Mouse (Mus musculus) gastrocnemius, postnatal 14 days (tissue): ENCODE data around the gene Cdh1. TPM values are rescaled to one million over a fixed set of nuclear protein-coding genes. Genes with fewer than 3 reads are reported as not detected.

ENCODE experiments used
- DNase-seq: peaks from one replicate; pipeline ENCODE4 v3.0.0; 2021; ENCODE audit warnings: mixed read lengths
- intact Hi-C: fragments of 180-260 bp; cut with DNase I; formaldehyde crosslinking; loops from one replicate; pipeline ENCODE4 v1.15.1; 2025; ENCODE audit warnings: low total_unique reads
- total RNA-seq, 2 experiments: library from RNA; stranded (reverse); gene quantifications; 2 replicates each; pipeline ENCODE4 v1.2.3; 2021

The Cdh1 gene
- total RNA-seq, 2 experiments from 2014 or later = 0.55 to 1.4 TPM

GRCm38 (mm10) chr8:106643100-106643499, 39.9 kb downstream of the Cdh1 start:
- intact Hi-C loops = no loop called here
- no peak for DNase-seq

DNA sequence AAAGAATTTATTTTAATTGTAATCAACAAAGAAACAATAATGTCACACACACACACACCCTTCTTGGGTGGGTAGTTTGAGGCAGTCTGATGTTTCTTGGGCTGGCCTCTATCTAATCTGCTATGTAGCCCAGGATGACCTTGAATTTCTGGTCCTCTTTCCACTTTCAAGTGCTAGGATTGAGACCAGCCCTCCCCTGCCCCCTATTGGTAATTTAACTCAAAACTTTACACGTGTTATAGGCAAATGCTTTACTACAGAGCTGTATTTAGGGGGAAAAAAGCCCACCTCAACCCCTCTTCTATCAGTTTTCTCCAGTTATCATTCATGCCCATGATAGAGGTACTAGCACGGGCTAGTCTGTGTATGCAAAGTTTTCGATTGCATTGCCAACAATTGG, 41.8 kb downstream of the Cdh1 start:
- intact Hi-C loops = no loop called here
- no peak for DNase-seq

DNA sequence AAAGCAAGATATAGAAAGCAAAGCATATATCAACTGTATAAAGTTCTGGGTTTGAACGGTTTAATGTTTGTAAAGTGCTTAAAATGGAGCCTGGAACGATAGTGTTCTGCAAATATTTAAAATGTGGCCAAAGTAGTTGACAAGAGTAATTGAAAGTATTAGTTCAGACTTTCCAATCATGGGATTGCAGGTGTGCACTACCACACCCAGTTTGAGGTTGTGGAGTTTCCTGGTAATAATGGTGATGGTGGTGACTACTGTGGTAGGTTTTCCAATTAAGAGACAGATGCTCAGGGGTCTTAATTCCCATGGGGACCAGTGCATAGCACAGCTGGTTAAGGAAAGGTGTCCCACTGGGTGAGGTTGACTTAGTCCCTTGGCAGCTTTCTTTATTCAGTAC, 43.0 kb downstream of the Cdh1 start:
- no peak for DNase-seq
- intact Hi-C loops = loop anchor here (2.0 kb wide), 1 partner anchor 213 kb away; no protein-coding TSS in a partner anchor

- intact Hi-C loops = loop anchor here (2.0 kb wide), 1 partner anchor 214 kb away; no protein-coding TSS in a partner anchor
- DNase-seq = no peak
Measured at GRCm38 (mm10) chr8:106646731-106647130, 43.6 kb downstream of the Cdh1 start.

GRCm38 (mm10) chr8:106647387-106647786, 44.2 kb downstream of the Cdh1 start:
- intact Hi-C loops = loop anchor here (2.0 kb wide), 1 partner anchor 215 kb away; no protein-coding TSS in a partner anchor
- DNase-seq = peak; percentile 57

GRCm38 (mm10) chr8:106648421-106648820, 45.3 kb downstream of the Cdh1 start:
- intact Hi-C loops = loop anchor here (2.0 kb wide), 1 partner anchor 86 kb away; no protein-coding TSS in a partner anchor
- no peak for DNase-seq

- intact Hi-C loops = loop anchor here (10.0 kb wide), 1 partner anchor 237 kb away; the partner anchor contains the start of gene Zfp90
Measured at GRCm38 (mm10) chr8:106651994-106652393, 48.8 kb downstream of the Cdh1 start.

GRCm38 (mm10) chr8:106656046-106656445, 52.9 kb downstream of the Cdh1 start:
- intact Hi-C loops = loop anchor here (10.0 kb wide), 1 partner anchor 241 kb away; the partner anchor contains the start of gene Zfp90
- DNase-seq = no peak

More at GRCm38 (mm10) chr8:106651994-106652393, 48.8 kb downstream of the Cdh1 start:
- DNase-seq = no peak

DNA sequence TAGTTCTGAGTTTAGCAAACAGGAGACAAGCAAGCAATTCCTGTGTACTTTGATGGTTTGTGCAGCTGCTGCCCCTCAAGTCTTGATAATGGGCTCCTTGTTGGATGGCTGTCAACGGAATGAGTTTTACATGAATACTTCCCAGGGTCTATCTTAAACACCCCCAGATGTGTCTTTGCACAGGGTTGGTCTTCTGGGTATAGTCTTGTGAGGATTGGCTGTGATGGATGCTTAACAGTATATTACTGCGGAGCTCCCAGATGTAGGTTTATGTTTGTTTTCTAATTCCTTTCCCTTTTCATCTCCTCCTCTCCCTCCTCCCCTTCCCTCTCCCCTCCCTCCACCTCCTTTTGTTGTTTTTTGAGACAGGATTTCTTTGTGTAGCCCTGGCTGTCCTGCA, 69.6 kb downstream of the Cdh1 start:
- DNase-seq = no peak
- intact Hi-C loops = no loop called here

GRCm38 (mm10) chr8:106674318-106674717, 71.2 kb downstream of the Cdh1 start:
- intact Hi-C loops = no loop called here
- no peak for DNase-seq

GRCm38 (mm10) chr8:106674894-106675293, 71.7 kb downstream of the Cdh1 start:
- DNase-seq = no peak
- intact Hi-C loops = no loop called here

DNA sequence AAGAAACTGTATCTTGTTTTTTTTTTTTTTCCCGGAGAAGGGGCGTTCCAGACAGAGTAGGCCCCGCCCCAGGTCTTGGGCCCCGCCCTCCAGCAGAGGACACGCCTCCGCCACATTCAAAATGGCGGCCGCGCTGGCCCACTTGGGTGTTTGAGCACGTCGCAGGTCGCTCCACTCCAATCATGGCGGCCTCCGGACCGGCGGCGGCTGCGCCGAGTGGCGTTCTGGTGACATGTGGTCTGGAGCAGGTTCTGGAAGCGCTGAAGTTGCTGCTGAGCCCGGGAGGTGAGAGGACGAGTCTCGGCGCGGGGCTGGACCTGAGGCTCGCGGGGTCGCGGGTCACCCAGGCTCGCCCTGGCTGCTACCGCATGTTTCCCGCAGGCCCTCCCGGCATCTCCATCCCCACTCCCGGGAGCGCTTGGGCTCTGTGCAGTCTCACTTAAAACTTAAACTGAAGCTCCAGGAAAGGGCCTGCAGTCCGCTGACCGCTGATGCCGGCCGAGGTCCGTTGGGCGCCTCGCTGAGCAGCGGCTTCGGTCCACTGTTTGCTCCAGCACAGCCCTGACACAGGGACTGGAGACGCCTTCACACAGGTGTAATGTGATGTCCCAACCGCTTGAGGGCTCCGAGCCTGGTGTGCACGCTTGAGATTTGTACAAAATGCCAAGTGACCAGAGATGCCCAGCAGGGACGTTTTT, 80.0 kb downstream of the Cdh1 start, which contains the start of gene Tango6:
Tango6 (plus strand) TSS at position 98 of the 698 bp plus-strand sequence.
- intact Hi-C loops = no loop called here
- peak; percentile 91 for DNase-seq

DNA sequence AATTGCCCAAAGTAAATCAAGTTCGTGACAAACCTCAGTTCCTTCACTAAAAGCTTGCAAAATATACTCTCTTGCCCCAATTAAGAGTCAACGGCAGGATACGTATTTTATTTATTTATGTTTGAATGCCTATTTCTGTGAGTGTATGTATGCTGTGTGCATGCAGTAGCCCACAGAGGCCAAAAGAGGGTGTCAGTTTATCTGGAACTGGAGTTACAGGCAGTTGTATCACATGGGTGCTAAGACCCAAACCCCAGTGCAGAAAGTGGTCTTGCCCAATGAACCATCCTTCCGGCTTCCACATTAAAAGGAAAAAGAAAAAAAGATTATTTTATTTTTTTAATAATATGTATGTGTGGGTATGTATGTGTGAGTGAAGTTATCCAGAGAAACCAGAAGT, 81.2 kb downstream of the Cdh1 start:
- DNase-seq = no peak
- intact Hi-C loops = no loop called here

- DNase-seq = no peak
- intact Hi-C loops = no loop called here
Measured at GRCm38 (mm10) chr8:106687479-106687878, 84.3 kb downstream of the Cdh1 start.

- no peak for DNase-seq
- intact Hi-C loops = loop anchor here (5.0 kb wide), 2 partner anchors 190 to 305 kb away; no protein-coding TSS in a partner anchor
Measured at GRCm38 (mm10) chr8:106697748-106698248, 94.6 kb downstream of the Cdh1 start.

DNA sequence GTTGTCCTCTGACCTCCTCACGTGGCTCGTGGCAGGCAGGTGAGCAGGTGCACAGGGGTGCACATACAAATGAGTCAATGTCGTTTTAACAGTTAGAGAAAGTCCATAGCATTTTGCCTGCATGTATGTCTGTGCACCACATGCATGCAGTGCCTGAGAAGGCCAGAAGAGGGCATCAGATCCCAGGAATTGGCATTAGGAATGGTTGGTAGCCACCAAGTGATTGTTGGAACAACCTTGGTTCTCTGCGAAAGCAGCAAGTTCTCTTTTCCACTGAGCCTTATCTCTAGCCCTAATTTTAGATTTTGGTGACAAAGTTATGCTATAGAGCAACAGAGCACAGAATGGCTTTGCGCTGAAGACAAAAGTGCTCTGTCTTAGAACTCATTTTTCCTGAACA, 96.4 kb downstream of the Cdh1 start:
- peak; percentile 57 for DNase-seq
- intact Hi-C loops = loop anchor here (5.0 kb wide), 2 partner anchors 188 to 303 kb away; no protein-coding TSS in a partner anchor

GRCm38 (mm10) chr8:106700131-106700530, 97.0 kb downstream of the Cdh1 start:
- intact Hi-C loops = no loop called here
- no peak for DNase-seq

DNA sequence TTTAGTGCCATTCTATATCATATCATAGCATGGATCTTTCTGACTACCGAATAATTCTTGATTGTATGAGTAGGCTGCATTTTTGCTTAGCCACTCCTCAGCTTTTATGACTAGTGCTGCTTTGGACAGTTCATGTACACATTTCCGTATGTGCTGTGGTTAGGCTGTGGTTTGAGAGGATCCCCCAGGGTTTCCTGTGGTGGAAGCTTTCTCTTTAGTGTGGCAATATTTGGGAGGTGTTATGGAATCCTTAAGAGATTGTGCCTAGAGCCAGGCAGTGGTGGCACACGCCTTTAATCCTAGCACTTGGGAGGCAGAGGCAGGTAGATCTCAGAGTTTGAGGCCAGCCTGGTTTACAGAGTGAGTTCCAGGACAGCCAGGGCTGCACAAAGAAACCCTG, 98.2 kb downstream of the Cdh1 start:
- no peak for DNase-seq
- intact Hi-C loops = no loop called here

GRCm38 (mm10) chr8:106704199-106704900, 101.2 kb downstream of the Cdh1 start:
- DNase-seq = no peak
- intact Hi-C loops = no loop called here

GRCm38 (mm10) chr8:106704901-106705321, 101.8 kb downstream of the Cdh1 start:
- peak; percentile 61 for DNase-seq
- intact Hi-C loops = no loop called here
